Mouse (Mus musculus) intestine, postnatal 0 days (tissue): ENCODE measurements around the gene Rad1. TPM values are rescaled to one million over a fixed set of nuclear protein-coding genes. Genes with fewer than 3 reads are reported as not detected.
"Not testable (repeated sequence)": the region's sequence is repeated elsewhere in the genome, so short reads cannot be mapped to it uniquely, and the experiment has no call there.

Experiments
- ATAC-seq: fragments of 200-750 bp; cut with Nextera tagmentation; 2 replicates; pipeline ENCODE4 v1.8.0; 2017; ENCODE audit warnings: mild to moderate bottlenecking, moderate TSS enrichment, moderate library complexity
- H3K27ac ChIP-seq: fragments of 300-500 bp; sonication (generic); 2 replicates; pipeline ENCODE4 v1.5.1; 2014; ENCODE audit warnings: mild to moderate bottlenecking, low read depth, low read length, moderate library complexity
- H3K27me3 ChIP-seq: fragments of 300-500 bp; sonication (generic); replicated peaks from 2 replicates; pipeline ENCODE4 v1.6.1; 2014; ENCODE audit warnings: low read length, mixed read lengths; ENCODE audit not compliant: control insufficient read depth, insufficient read depth
- H3K36me3 ChIP-seq: fragments of 300-500 bp; sonication (generic); 2 replicates; pipeline ENCODE4 v1.6.1; 2014; ENCODE audit warnings: mild to moderate bottlenecking, moderate library complexity; ENCODE audit not compliant: control insufficient read depth, insufficient read depth
- H3K4me1 ChIP-seq: fragments of 300-500 bp; sonication (generic); replicated peaks from 2 replicates; pipeline ENCODE4 v1.6.1; 2014; ENCODE audit warnings: antibody characterized with exemption, low read length, mixed read lengths; ENCODE audit not compliant: control insufficient read depth, insufficient read depth
- H3K4me2 ChIP-seq: fragments of 300-500 bp; sonication (generic); replicated peaks from 2 replicates; pipeline ENCODE4 v1.6.1; 2014; ENCODE audit warnings: low read depth, mild to moderate bottlenecking, moderate library complexity
- H3K4me3 ChIP-seq: fragments of 300-500 bp; sonication (generic); 2 replicates; pipeline ENCODE4 v1.5.1; 2014; ENCODE audit warnings: low read depth, low read length
- H3K9ac ChIP-seq: fragments of 300-500 bp; sonication (generic); 2 replicates; pipeline ENCODE4 v1.6.1; 2014; ENCODE audit warnings: mild to moderate bottlenecking, low read depth, low read length
- H3K9me3 ChIP-seq: fragments of 300-500 bp; sonication (generic); 2 replicates; pipeline ENCODE4 v1.6.1; 2016; ENCODE audit warnings: mixed run types; ENCODE audit not compliant: control insufficient read depth
- CTCF ChIP-seq: sonication (generic); IDR thresholded peaks from 2 replicates; pipeline ENCODE4 v1.5.1; 2016; ENCODE audit warnings: low read depth, mild to moderate bottlenecking, control low read depth, antibody characterized with exemption, moderate library complexity
- WGBS: fragments of 180-500 bp; shearing (Covaris S2); extraction: QIAGEN DNeasy Blood & Tissue Kit; methylation state at CpG from one replicate; pipeline ENCODE4 v1.1.7; 2014; 5-methylcytosine and 5-hydroxymethylcytosine counted together
- polyA plus RNA-seq: library from polyadenylated mRNA; unstranded; fragments of >200 nt; fragmentation: Nextera tagmentation; extraction: Ambion mirVana; gene quantifications from 2 replicates; pipeline ENCODE4 v1.2.1, GENCODE M21; 2015

Rad1 gene
- polyA plus RNA-seq, 1 experiment from 2014 or later = 13.1 TPM

GRCm38 (mm10) chr15:10470941-10471340 lies 14.9 kb upstream of the Rad1 start:
- H3K4me2 ChIP-seq = peak overlapping the region; percentile 93
- peak overlapping the region; percentile 82 for H3K9ac ChIP-seq
- H3K4me1 ChIP-seq = 0 out of 2 replicates have a peak, but pooled peaks cover 3% of the 10 kb centered on the region
- no peak for TF ChIP-seq CTCF
- no peaks in the 10 kb centered on the region for H3K27me3 ChIP-seq
- H3K9me3 ChIP-seq = no peaks in the 10 kb centered on the region
- H3K4me3 ChIP-seq = peak overlapping the region; percentile 85
- H3K36me3 ChIP-seq = peaks cover 9% of the 10 kb centered on the region
- H3K27ac ChIP-seq = peak overlapping the region; percentile 87; the same call in 1 of the 2 replicates
- WGBS = 11% methylated on average over 3 of the region's 3 CpGs
- ATAC-seq = no peak

- Histone ChIP-seq H3K9ac (peak overlapping the region; percentile 82), H3K27ac (no peak overlapping the region), H3K4me2 (peak overlapping the region; percentile 75), H3K27me3 (no peaks in the 10 kb centered on the region), H3K9me3 (no peaks in the 10 kb centered on the region), H3K4me3 (peak overlapping the region; percentile 84), H3K4me1 (no peaks in the 10 kb centered on the region), H3K36me3 (peaks cover 17% of the 10 kb centered on the region)
- no peak for TF ChIP-seq CTCF
- WGBS = 1% methylated on average over 18 of the region's 18 CpGs
- peak; percentile 20 for ATAC-seq
Observed at GRCm38 (mm10) chr15:10486365-10486839, 584 bp downstream of the Rad1 start.

GRCm38 (mm10) chr15:10487246-10487645 lies 1.4 kb downstream of the Rad1 start:
- no peaks in the 10 kb centered on the region for H3K4me1 ChIP-seq
- H3K4me3 ChIP-seq = peak overlapping the region; percentile 84; the same call in 1 of the 2 replicates
- no peaks in the 10 kb centered on the region for H3K27me3 ChIP-seq
- H3K36me3 ChIP-seq = peaks cover 18% of the 10 kb centered on the region
- WGBS = 57% methylated on average over 2 of the region's 2 CpGs
- 0 out of 2 replicates have a peak overlapping the region, but pooled peaks have one; percentile 6 for H3K27ac ChIP-seq
- H3K4me2 ChIP-seq = no peak overlapping the region
- no peak overlapping the region for H3K9ac ChIP-seq
- no peak for ATAC-seq
- no peaks in the 10 kb centered on the region for H3K9me3 ChIP-seq
- peak; percentile 57 for TF ChIP-seq CTCF

- Histone ChIP-seq H3K36me3 (peaks cover 18% of the 10 kb centered on the region), H3K9ac (no peak overlapping the region), H3K4me1 (no peaks in the 10 kb centered on the region), H3K4me3 (no peak overlapping the region), H3K9me3 (no peaks in the 10 kb centered on the region), H3K4me2 (no peak overlapping the region), H3K27ac (no peak overlapping the region), H3K27me3 (no peaks in the 10 kb centered on the region)
- WGBS = 98% methylated on average over 5 of the region's 5 CpGs
- TF ChIP-seq CTCF = no peak
- no peak for ATAC-seq
Observed at GRCm38 (mm10) chr15:10490101-10490500, 4.3 kb downstream of the Rad1 start.

- no peak for TF ChIP-seq CTCF
- 90% methylated on average over 11 of the region's 11 CpGs for WGBS
- Histone ChIP-seq H3K27ac (no peak overlapping the region), H3K4me2 (no peak overlapping the region), H3K9me3 (no peaks in the 10 kb centered on the region), H3K9ac (no peak overlapping the region), H3K4me1 (no peaks in the 10 kb centered on the region), H3K4me3 (no peak overlapping the region), H3K36me3 (peaks cover 22% of the 10 kb centered on the region), H3K27me3 (no peaks in the 10 kb centered on the region)
- ATAC-seq = no peak
Observed at GRCm38 (mm10) chr15:10495944-10496343, 10.1 kb downstream of the Rad1 start.

- not testable (repeated sequence) for H3K27ac ChIP-seq, ATAC-seq, H3K4me2 ChIP-seq
Observed at GRCm38 (mm10) chr15:10496696-10497095, 10.9 kb downstream of the Rad1 start.

GRCm38 (mm10) chr15:10499593-10499992 lies 13.8 kb downstream of the Rad1 start:
- no peak overlapping the region for H3K27ac ChIP-seq
- 0 out of 2 replicates have a peak, but pooled peaks cover 6% of the 10 kb centered on the region for H3K36me3 ChIP-seq
- no peaks in the 10 kb centered on the region for H3K27me3 ChIP-seq
- no peak overlapping the region for H3K4me3 ChIP-seq
- no peak for TF ChIP-seq CTCF
- H3K4me1 ChIP-seq = no peaks in the 10 kb centered on the region
- no peak overlapping the region for H3K4me2 ChIP-seq
- no peak for ATAC-seq
- 75% methylated on average over 5 of the region's 5 CpGs for WGBS
- no peak overlapping the region for H3K9ac ChIP-seq
- no peaks in the 10 kb centered on the region for H3K9me3 ChIP-seq

More at GRCm38 (mm10) chr15:10496696-10497095, 10.9 kb downstream of the Rad1 start:
- not testable (repeated sequence) for H3K27me3 ChIP-seq, H3K4me1 ChIP-seq, H3K9ac ChIP-seq, H3K9me3 ChIP-seq, H3K4me3 ChIP-seq
- WGBS = 95% methylated on average over 1 of the region's 1 CpGs
- H3K36me3 ChIP-seq = peaks cover 19% of the 10 kb centered on the region
